Mouse (Mus musculus) stomach, embryonic 14.5 days (tissue): ENCODE results near the gene Bag3. TPM values are rescaled to one million over a fixed set of nuclear protein-coding genes. Genes with fewer than 3 reads are reported as not detected.

Source experiments
- ATAC-seq: fragments of 200-750 bp; cut with Nextera tagmentation; 2 replicates; pipeline ENCODE4 v1.8.0; 2017; ENCODE audit warnings: low read depth, moderate TSS enrichment; ENCODE audit not compliant: insufficient number of reproducible peaks, insufficient read depth, low FRiP score
- H3K27ac ChIP-seq: fragments of 300-500 bp; sonication (generic); 2 replicates; pipeline ENCODE4 v1.5.1; 2014; ENCODE audit warnings: mild to moderate bottlenecking, low read length, moderate library complexity, mixed read lengths
- H3K27me3 ChIP-seq: fragments of 300-500 bp; sonication (generic); 2 replicates; pipeline ENCODE4 v1.6.1; 2014; ENCODE audit warnings: low read length, control low read depth, mixed read lengths; ENCODE audit not compliant: control insufficient read depth, insufficient read depth
- H3K36me3 ChIP-seq: fragments of 300-500 bp; sonication (generic); 2 replicates; pipeline ENCODE4 v1.6.1; 2014; ENCODE audit warnings: mild to moderate bottlenecking, control low read depth, low read length, moderate library complexity, mixed read lengths; ENCODE audit not compliant: control insufficient read depth, insufficient read depth
- H3K4me1 ChIP-seq: fragments of 300-500 bp; sonication (generic); 2 replicates; pipeline ENCODE4 v1.6.1; 2014; ENCODE audit warnings: low read length, control low read depth, mixed read lengths; ENCODE audit not compliant: control insufficient read depth, insufficient read depth
- H3K4me2 ChIP-seq: fragments of 300-500 bp; sonication (generic); replicated peaks from 2 replicates; pipeline ENCODE4 v1.6.1; 2014; ENCODE audit warnings: low read depth, low read length, control low read depth
- H3K4me3 ChIP-seq: fragments of 300-500 bp; sonication (generic); 2 replicates; pipeline ENCODE4 v1.5.1; 2014; ENCODE audit warnings: low read depth, low read length, control low read depth
- H3K9ac ChIP-seq: fragments of 300-500 bp; sonication (generic); replicated peaks from 2 replicates; pipeline ENCODE4 v1.6.1; 2014; ENCODE audit warnings: low read depth, mild to moderate bottlenecking, control low read depth, low read length, moderate library complexity, mixed read lengths
- H3K9me3 ChIP-seq: fragments of 300-500 bp; sonication (generic); 2 replicates; pipeline ENCODE4 v1.6.1; 2016; ENCODE audit warnings: low read depth, low read length, control low read depth; ENCODE audit not compliant: control insufficient read depth
- WGBS: fragments of 180-500 bp; shearing (Covaris S2); extraction: QIAGEN DNeasy Blood & Tissue Kit; methylation state at CpG from one replicate; pipeline ENCODE4 v1.1.7; 2014; 5-methylcytosine and 5-hydroxymethylcytosine counted together
- polyA plus RNA-seq: library from polyadenylated mRNA; unstranded; fragments of >200 nt; fragmentation: Nextera tagmentation; extraction: Ambion mirVana; gene quantifications from 2 replicates; pipeline ENCODE4 v1.2.1, GENCODE M21; 2014

The Bag3 gene
- polyA plus RNA-seq, 1 experiment from 2014 or later, result 18.1 TPM

DNA sequence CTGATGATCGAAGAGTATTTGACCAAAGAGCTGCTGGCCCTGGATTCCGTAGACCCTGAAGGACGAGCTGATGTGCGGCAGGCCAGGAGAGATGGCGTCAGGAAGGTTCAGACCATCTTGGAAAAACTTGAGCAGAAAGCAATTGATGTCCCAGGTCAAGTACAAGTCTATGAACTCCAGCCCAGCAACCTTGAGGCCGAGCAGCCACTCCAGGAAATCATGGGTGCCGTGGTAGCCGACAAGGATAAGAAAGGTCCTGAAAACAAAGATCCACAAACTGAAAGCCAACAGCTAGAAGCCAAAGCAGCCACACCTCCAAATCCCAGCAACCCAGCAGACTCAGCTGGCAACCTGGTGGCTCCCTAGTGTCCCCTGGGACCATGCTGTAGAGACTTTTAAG lies 22.6 kb downstream of the Bag3 start:
- H3K27ac ChIP-seq, result no peak overlapping the region

DNA sequence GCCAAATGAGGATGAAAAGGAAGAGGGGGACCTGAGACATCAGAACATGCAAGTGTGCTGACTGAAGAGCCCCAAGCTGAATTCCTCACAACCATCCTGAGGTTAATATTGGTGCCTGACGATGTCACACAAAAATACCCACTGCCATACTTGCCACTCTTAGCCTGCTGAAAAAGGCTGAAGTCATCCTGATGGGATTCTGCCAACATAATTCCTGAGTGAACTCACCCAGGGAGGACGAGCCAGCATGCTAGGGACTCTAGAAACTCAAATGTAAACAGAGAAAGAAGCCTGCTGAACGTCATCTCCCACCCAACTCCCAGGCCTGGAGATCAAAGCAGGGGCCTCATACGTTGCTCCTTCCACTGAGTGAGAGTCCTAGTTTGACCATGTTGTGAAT lies 25.7 kb downstream of the Bag3 start:
- H3K27ac ChIP-seq, result 0 out of 2 replicates have a peak overlapping the region, but pooled peaks have one; percentile 10
- no peak overlapping the region for H3K4me2 ChIP-seq
- peaks cover 28% of the 10 kb centered on the region for H3K36me3 ChIP-seq
- H3K27me3 ChIP-seq, result no peaks in the 10 kb centered on the region
- H3K4me1 ChIP-seq, result peaks cover 21% of the 10 kb centered on the region; the same call in 1 of the 2 replicates
- ATAC-seq, result peak; percentile 42; the same call in 1 of the 2 replicates
- WGBS, result 27% methylated on average over 4 of the region's 4 CpGs
- H3K9ac ChIP-seq, result no peak overlapping the region
- H3K9me3 ChIP-seq, result no peaks in the 10 kb centered on the region
- H3K4me3 ChIP-seq, result no peak overlapping the region

More for the DNA sequence above, 22.6 kb downstream of the Bag3 start:
- no peak overlapping the region for H3K4me3 ChIP-seq
- H3K4me2 ChIP-seq, result no peak overlapping the region
- ATAC-seq, result no peak
- no peaks in the 10 kb centered on the region for H3K27me3 ChIP-seq
- H3K4me1 ChIP-seq, result peaks cover 15% of the 10 kb centered on the region; the same call in 1 of the 2 replicates
- no peak overlapping the region for H3K9ac ChIP-seq
- 94% methylated on average over 8 of the region's 8 CpGs for WGBS
- no peaks in the 10 kb centered on the region for H3K9me3 ChIP-seq
- H3K36me3 ChIP-seq, result peaks cover 44% of the 10 kb centered on the region

DNA sequence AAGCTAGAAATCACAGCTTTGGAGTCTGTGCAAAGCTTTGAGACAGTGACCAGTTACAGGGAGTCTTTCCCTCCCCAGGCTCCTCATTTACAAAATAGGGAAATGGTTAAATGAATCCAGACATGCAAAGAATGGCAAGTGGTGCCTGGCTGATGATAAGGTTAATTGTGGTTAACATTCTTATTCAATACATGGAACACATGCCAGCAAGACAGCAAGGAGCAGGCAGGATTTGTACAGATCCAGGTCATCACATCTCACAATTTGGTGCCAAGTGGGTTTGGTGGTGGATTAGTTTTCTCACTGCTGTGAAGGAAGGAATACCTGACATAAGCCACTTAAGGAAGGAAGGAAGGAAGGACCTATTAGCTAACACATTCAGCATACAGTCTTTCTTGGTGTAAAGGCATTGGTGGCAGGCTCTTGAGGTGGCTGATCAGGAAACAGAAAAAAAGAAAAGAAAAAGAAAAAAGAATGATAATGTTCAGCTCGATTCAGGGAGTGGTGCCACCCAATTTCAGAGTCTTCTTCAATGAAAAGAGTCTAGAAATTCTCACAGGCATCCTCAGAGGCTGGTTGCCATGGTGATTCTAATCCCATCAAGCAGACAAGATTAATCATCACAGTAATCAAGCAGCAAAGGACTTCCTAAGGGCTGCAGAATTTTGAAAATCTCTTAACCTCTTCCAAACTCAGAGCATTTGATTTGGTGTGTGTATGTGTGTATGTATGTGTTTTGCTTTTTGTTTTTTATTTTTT lies 27.1 kb downstream of the Bag3 start:
- Histone ChIP-seq H3K9me3 (no peaks in the 10 kb centered on the region), H3K4me2 (no peak overlapping the region), H3K9ac (no peak overlapping the region), H3K27me3 (no peaks in the 10 kb centered on the region), H3K27ac (no peak overlapping the region), H3K4me3 (no peak overlapping the region), H3K4me1 (peaks cover 21% of the 10 kb centered on the region; the same call in 1 of the 2 replicates), H3K36me3 (peaks cover 23% of the 10 kb centered on the region)
- no peak for ATAC-seq
- WGBS, result 49% methylated on average over 1 of the region's 1 CpGs

DNA sequence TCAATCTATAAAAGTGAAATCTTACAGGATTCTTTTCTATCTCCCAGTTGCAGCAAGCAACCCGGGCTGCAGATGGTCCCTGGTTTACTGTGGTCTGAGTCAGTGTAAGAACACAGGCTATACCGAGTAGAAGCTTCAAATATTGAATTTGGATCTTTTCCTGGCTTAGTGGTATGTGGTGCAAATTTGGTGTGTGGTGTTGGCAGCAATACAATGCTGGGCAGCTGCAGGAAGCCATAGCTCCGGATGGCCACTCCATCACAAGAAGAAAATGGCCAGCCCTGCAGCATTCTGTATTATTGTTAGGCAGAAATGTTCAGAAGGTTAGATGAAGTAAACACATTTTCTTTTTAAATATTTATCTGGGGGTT lies 27.7 kb downstream of the Bag3 start:
- no peaks in the 10 kb centered on the region for H3K27me3 ChIP-seq
- ATAC-seq, result no peak
- H3K9me3 ChIP-seq, result no peaks in the 10 kb centered on the region
- H3K4me2 ChIP-seq, result no peak overlapping the region
- no peak overlapping the region for H3K4me3 ChIP-seq
- H3K36me3 ChIP-seq, result peaks cover 18% of the 10 kb centered on the region
- H3K9ac ChIP-seq, result no peak overlapping the region
- H3K4me1 ChIP-seq, result peaks cover 21% of the 10 kb centered on the region; the same call in 1 of the 2 replicates
- H3K27ac ChIP-seq, result no peak overlapping the region
- WGBS, result 52% methylated on average over 3 of the region's 3 CpGs

DNA sequence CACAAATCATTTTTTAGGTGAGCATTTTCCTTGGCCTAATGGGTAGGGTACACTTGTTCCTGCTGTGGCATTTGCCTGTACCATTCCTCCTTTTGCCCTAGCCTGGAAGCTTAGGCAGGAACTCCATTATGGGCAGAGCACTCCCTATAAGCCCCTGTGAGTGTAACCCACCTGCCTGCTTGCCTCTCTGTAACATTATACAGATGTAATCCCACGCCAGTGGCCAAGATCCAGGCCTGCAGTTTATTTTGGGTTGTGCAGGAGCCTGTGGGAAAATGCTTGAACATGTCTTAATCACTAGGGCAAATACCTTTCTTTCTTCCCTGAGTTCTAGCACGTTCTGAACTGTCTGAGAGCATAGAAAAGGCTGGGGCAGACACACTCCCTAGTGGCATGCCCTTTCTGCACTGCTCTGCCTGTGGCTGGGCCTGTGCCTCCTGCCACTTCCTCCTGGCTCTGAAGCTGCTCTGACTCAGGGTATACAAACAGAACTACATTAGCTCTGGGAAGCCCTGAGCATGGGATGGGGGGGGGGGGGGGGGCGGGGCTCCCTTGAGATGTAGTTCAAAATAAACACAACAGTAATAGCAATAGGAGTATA lies 29.8 kb downstream of the Bag3 start:
- peak; percentile 85 for ATAC-seq
- peaks cover 1% of the 10 kb centered on the region; the same call in 1 of the 2 replicates for H3K36me3 ChIP-seq
- no peaks in the 10 kb centered on the region for H3K27me3 ChIP-seq
- no peak overlapping the region for H3K9ac ChIP-seq
- no peak overlapping the region for H3K27ac ChIP-seq
- no peaks in the 10 kb centered on the region for H3K9me3 ChIP-seq
- peaks cover 21% of the 10 kb centered on the region; the same call in 1 of the 2 replicates for H3K4me1 ChIP-seq
- 20% methylated on average over 3 of the region's 3 CpGs for WGBS
- H3K4me3 ChIP-seq, result no peak overlapping the region
- no peak overlapping the region for H3K4me2 ChIP-seq

DNA sequence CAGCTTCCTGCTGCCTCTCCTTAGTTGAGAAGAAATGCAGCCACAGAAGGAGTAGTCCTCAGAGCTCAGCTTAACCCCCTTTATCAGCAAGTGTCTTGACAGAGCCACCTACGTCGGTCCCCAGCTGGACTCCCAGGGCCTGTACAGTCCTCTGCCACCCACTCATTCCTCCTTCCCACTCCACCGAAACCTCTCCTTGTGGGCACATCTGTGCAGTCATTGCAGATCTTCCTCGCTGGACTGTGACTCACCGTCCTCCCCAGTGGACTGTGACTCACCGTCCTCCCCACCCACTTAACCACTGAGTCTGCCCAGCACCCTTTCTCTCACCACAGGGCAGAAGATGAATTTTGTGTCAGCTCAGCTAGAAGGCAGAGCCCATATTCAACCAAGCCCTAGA lies 31.1 kb downstream of the Bag3 start:
- Histone ChIP-seq H3K9ac (no peak overlapping the region), H3K36me3 (no peaks in the 10 kb centered on the region), H3K27me3 (no peaks in the 10 kb centered on the region), H3K4me3 (no peak overlapping the region), H3K27ac (no peak overlapping the region), H3K9me3 (no peaks in the 10 kb centered on the region), H3K4me1 (peaks cover 15% of the 10 kb centered on the region; the same call in 1 of the 2 replicates), H3K4me2 (no peak overlapping the region)
- 79% methylated on average over 6 of the region's 6 CpGs for WGBS
- ATAC-seq, result no peak

DNA sequence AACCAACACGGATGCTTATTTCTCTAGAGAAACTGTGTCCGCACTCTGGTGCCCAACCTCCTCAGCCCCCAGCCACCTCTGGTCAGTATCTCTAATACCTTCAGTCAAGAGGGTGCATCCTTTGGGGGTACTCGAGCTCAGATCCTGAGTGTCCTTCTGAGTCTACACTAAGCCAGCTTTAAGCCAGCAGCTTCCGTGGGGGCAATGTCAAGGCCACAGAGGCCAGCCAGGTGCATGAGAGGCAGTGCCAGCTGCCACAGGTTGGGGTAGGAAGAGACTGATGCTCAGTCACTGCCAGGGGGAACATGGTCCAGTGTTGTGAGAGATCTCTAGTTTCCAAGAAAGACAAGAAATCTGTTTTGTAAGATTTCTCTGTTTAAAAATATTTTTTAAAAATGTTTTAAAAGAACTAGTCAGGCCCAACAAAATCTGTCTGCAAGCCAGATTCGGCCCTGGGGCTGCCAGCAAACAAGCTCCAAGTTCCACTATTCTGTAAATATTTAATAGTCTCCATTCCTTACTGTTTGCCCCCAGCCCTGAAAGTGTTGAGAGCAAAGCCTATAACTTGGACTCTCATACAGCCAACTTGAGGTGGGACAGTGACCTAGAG lies 31.8 kb downstream of the Bag3 start:
- Histone ChIP-seq H3K9me3 (no peaks in the 10 kb centered on the region), H3K27me3 (no peaks in the 10 kb centered on the region), H3K4me3 (no peak overlapping the region), H3K36me3 (no peaks in the 10 kb centered on the region), H3K4me1 (peaks cover 14% of the 10 kb centered on the region; the same call in 1 of the 2 replicates), H3K27ac (no peak overlapping the region), H3K9ac (no peak overlapping the region), H3K4me2 (no peak overlapping the region)
- ATAC-seq, result no peak
- 80% methylated on average over 5 of the region's 5 CpGs for WGBS

DNA sequence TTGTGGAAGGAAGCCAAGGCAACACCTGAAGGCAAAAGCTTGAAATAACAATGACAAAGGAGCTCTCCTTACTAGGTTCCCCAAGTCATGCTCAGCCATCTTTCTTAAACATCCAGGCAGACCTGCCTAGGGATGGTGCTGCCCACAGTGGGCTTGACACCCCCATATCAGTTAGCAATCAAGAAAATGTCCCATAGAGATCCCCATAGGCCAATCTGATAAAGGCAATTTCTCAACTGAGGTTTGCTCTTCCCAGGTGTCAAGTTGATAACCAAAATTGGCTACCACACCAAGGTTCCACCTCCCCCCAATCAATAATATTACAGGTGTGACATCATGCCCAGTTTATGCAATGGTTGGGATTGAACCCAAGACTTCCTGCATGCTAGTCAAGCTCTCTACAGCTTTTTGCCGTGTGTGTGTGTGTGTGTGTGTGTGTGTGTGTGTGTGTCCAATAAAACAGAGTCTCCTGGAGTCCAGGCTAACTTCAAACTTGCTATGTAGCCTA lies 33.6 kb downstream of the Bag3 start:
- 85% methylated on average over 1 of the region's 1 CpGs for WGBS
- no peaks in the 10 kb centered on the region for H3K9me3 ChIP-seq
- no peak overlapping the region for H3K4me3 ChIP-seq
- H3K36me3 ChIP-seq, result no peaks in the 10 kb centered on the region
- H3K9ac ChIP-seq, result no peak overlapping the region
- no peak overlapping the region for H3K4me2 ChIP-seq
- no peak for ATAC-seq
- H3K4me1 ChIP-seq, result peaks cover 10% of the 10 kb centered on the region; the same call in 1 of the 2 replicates
- H3K27me3 ChIP-seq, result no peaks in the 10 kb centered on the region
- H3K27ac ChIP-seq, result no peak overlapping the region
